Mouse (Mus musculus): ENCODE measurements around the gene Enpp6. TPM values are rescaled to one million over a fixed set of nuclear protein-coding genes. Genes with fewer than 3 reads are reported as not detected.

Enpp6 gene
- total and polyA plus RNA-seq, 2 experiments from 2014 or later, result 5.5 to 7.7 TPM

DNA sequence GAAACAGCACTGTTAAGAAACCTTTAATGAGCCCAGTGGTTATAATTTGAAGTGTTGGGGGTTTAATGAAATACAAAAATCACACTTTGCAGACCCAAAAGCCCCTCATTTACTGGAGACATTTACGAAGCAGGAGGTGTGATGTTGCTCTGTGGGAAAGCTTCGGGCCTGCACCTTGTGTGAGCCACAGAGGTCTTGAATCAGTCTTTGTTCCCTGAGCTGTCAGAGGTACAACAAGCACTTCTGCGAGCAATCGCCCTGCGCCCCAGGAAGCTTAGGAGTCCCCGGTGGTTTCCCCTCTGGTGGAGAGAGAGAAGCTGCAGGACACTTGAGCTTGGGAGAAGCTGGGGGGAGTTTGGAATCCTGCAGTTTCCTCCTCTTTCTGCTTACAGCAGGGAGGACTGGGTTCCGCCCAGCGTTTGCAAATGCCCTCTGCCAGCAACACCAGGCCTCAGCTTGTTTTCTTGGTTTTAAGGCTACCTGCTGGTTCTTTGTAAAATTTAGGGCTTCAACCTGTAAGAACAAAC lies 23.0 kb upstream of the Enpp6 start:
- no peak overlapping the region for H3K4me3 ChIP-seq (ENCODE audit: low read depth, low read length)
- no peak for ATAC-seq (ENCODE audit: insufficient read depth, low read depth)
- H3K36me3 ChIP-seq (replicated peaks; ENCODE audit: control insufficient read depth, insufficient read depth, low read length), result no peaks in the 10 kb centered on the region
- no peak for TF ChIP-seq CTCF (IDR thresholded peaks at IDR 0.05; ENCODE audit: low read depth)
- no peak for TF ChIP-seq EP300 (IDR thresholded peaks at IDR 0.05; ENCODE audit: low read depth)
- H3K27me3 ChIP-seq (ENCODE audit: control insufficient read depth, insufficient read depth, low read length), result no peaks in the 10 kb centered on the region
- WGBS, result 51% methylated on average over 8 of the region's 8 CpGs
- no peaks in the 10 kb centered on the region for H3K4me1 ChIP-seq (ENCODE audit: control insufficient read depth, insufficient read depth)
- no peak overlapping the region for H3K4me2 ChIP-seq (ENCODE audit: low read depth, low read length)
- H3K9me3 ChIP-seq (replicated peaks; ENCODE audit: control insufficient read depth, low read length), result no peaks in the 10 kb centered on the region
- no peak for DNase-seq (ENCODE audit: low spot score)
- H3K27ac ChIP-seq (ENCODE audit: low read depth), result no peak overlapping the region
- H3K9ac ChIP-seq (replicated peaks; ENCODE audit: low read depth, low read length), result no peak overlapping the region

- TF ChIP-seq EP300 (IDR thresholded peaks at IDR 0.05; ENCODE audit: low read depth) (no peak), CTCF (IDR thresholded peaks at IDR 0.05; ENCODE audit: low read depth) (no peak)
- 49% methylated on average over 14 of the region's 14 CpGs for WGBS
- H3K9ac ChIP-seq (replicated peaks; ENCODE audit: low read depth, low read length), result no peak overlapping the region
- no peak overlapping the region for H3K4me2 ChIP-seq (ENCODE audit: low read depth, low read length)
- H3K9me3 ChIP-seq (replicated peaks; ENCODE audit: control insufficient read depth, low read length), result no peaks in the 10 kb centered on the region
- ATAC-seq (ENCODE audit: insufficient read depth, low read depth) (no peak), DNase-seq (ENCODE audit: low spot score) (no peak)
- H3K4me1 ChIP-seq (ENCODE audit: control insufficient read depth, insufficient read depth), result no peaks in the 10 kb centered on the region
- no peaks in the 10 kb centered on the region for H3K27me3 ChIP-seq (ENCODE audit: control insufficient read depth, insufficient read depth, low read length)
- H3K27ac ChIP-seq (ENCODE audit: low read depth), result no peak overlapping the region
- H3K4me3 ChIP-seq (ENCODE audit: low read depth, low read length), result no peak overlapping the region
- H3K36me3 ChIP-seq (replicated peaks; ENCODE audit: control insufficient read depth, insufficient read depth, low read length), result no peaks in the 10 kb centered on the region
Measured at GRCm38 (mm10) chr8:46965812-46966211, 20.9 kb upstream of the Enpp6 start.

- no peak overlapping the region for H3K4me3 ChIP-seq (ENCODE audit: low read depth, low read length)
- no peaks in the 10 kb centered on the region for H3K4me1 ChIP-seq (ENCODE audit: control insufficient read depth, insufficient read depth)
- DNase-seq (ENCODE audit: low spot score) (no peak), ATAC-seq (ENCODE audit: insufficient read depth, low read depth) (no peak)
- H3K27ac ChIP-seq (ENCODE audit: low read depth), result no peak overlapping the region
- WGBS, result 84% methylated on average over 3 of the region's 3 CpGs
- H3K4me2 ChIP-seq (ENCODE audit: low read depth, low read length), result no peak overlapping the region
- H3K9ac ChIP-seq (replicated peaks; ENCODE audit: low read depth, low read length), result no peak overlapping the region
- H3K9me3 ChIP-seq (replicated peaks; ENCODE audit: control insufficient read depth, low read length), result peaks cover 2% of the 10 kb centered on the region; the same call in 1 of the 2 replicates
- TF ChIP-seq EP300 (IDR thresholded peaks at IDR 0.05; ENCODE audit: low read depth) (no peak), CTCF (IDR thresholded peaks at IDR 0.05; ENCODE audit: low read depth) (no peak)
- no peaks in the 10 kb centered on the region for H3K27me3 ChIP-seq (ENCODE audit: control insufficient read depth, insufficient read depth, low read length)
- no peaks in the 10 kb centered on the region for H3K36me3 ChIP-seq (replicated peaks; ENCODE audit: control insufficient read depth, insufficient read depth, low read length)
Measured at GRCm38 (mm10) chr8:46968721-46969120, 18.0 kb upstream of the Enpp6 start.

GRCm38 (mm10) chr8:46969386-46969785 lies 17.3 kb upstream of the Enpp6 start:
- WGBS, result 58% methylated on average over 2 of the region's 2 CpGs
- H3K4me1 ChIP-seq (ENCODE audit: control insufficient read depth, insufficient read depth), result no peaks in the 10 kb centered on the region
- H3K9ac ChIP-seq (replicated peaks; ENCODE audit: low read depth, low read length), result no peak overlapping the region
- ATAC-seq (ENCODE audit: insufficient read depth, low read depth), result no peak
- no peaks in the 10 kb centered on the region for H3K36me3 ChIP-seq (replicated peaks; ENCODE audit: control insufficient read depth, insufficient read depth, low read length)
- no peak for TF ChIP-seq EP300 (IDR thresholded peaks at IDR 0.05; ENCODE audit: low read depth)
- TF ChIP-seq CTCF (IDR thresholded peaks at IDR 0.05; ENCODE audit: low read depth), result peak; percentile 33
- peaks cover 4% of the 10 kb centered on the region; the same call in 1 of the 2 replicates for H3K9me3 ChIP-seq (replicated peaks; ENCODE audit: control insufficient read depth, low read length)
- H3K27ac ChIP-seq (ENCODE audit: low read depth), result no peak overlapping the region
- no peak overlapping the region for H3K4me2 ChIP-seq (ENCODE audit: low read depth, low read length)
- no peak for DNase-seq (ENCODE audit: low spot score)
- H3K4me3 ChIP-seq (ENCODE audit: low read depth, low read length), result no peak overlapping the region
- H3K27me3 ChIP-seq (ENCODE audit: control insufficient read depth, insufficient read depth, low read length), result no peaks in the 10 kb centered on the region

- no peak for DNase-seq (ENCODE audit: low spot score)
- WGBS, result 83% methylated on average over 4 of the region's 4 CpGs
- H3K4me2 ChIP-seq (ENCODE audit: low read depth, low read length), result no peak overlapping the region
- H3K9ac ChIP-seq (replicated peaks; ENCODE audit: low read depth, low read length), result no peak overlapping the region
- ATAC-seq (ENCODE audit: insufficient read depth, low read depth), result no peak
- H3K9me3 ChIP-seq (replicated peaks; ENCODE audit: control insufficient read depth, low read length), result peaks cover 4% of the 10 kb centered on the region; the same call in 1 of the 2 replicates
- no peak overlapping the region for H3K4me3 ChIP-seq (ENCODE audit: low read depth, low read length)
- H3K27me3 ChIP-seq (ENCODE audit: control insufficient read depth, insufficient read depth, low read length), result no peaks in the 10 kb centered on the region
- no peaks in the 10 kb centered on the region for H3K36me3 ChIP-seq (replicated peaks; ENCODE audit: control insufficient read depth, insufficient read depth, low read length)
- H3K27ac ChIP-seq (ENCODE audit: low read depth), result no peak overlapping the region
- TF ChIP-seq EP300 (IDR thresholded peaks at IDR 0.05; ENCODE audit: low read depth) (no peak), CTCF (IDR thresholded peaks at IDR 0.05; ENCODE audit: low read depth) (no peak)
- no peaks in the 10 kb centered on the region for H3K4me1 ChIP-seq (ENCODE audit: control insufficient read depth, insufficient read depth)
Measured at GRCm38 (mm10) chr8:46977376-46977775, 9.3 kb upstream of the Enpp6 start.

GRCm38 (mm10) chr8:46982166-46982565 lies 4.5 kb upstream of the Enpp6 start:
- Histone ChIP-seq H3K27ac (ENCODE audit: low read depth) (peak overlapping the region; percentile 44), H3K27me3 (ENCODE audit: control insufficient read depth, insufficient read depth, low read length) (no peaks in the 10 kb centered on the region), H3K4me3 (ENCODE audit: low read depth, low read length) (no peak overlapping the region), H3K36me3 (replicated peaks; ENCODE audit: control insufficient read depth, insufficient read depth, low read length) (no peaks in the 10 kb centered on the region), H3K9me3 (replicated peaks; ENCODE audit: control insufficient read depth, low read length) (no peaks in the 10 kb centered on the region), H3K4me2 (ENCODE audit: low read depth, low read length) (no peak overlapping the region), H3K4me1 (ENCODE audit: control insufficient read depth, insufficient read depth) (no peaks in the 10 kb centered on the region), H3K9ac (replicated peaks; ENCODE audit: low read depth, low read length) (no peak overlapping the region)
- whole genome bisulfite sequencing, result 62% methylated on average over 6 of the region's 6 CpGs
- DNase-seq (ENCODE audit: low spot score), result no peak
- TF ChIP-seq CTCF (IDR thresholded peaks at IDR 0.05; ENCODE audit: low read depth) (no peak), EP300 (IDR thresholded peaks at IDR 0.05; ENCODE audit: low read depth) (no peak)
- ATAC-seq (ENCODE audit: insufficient read depth, low read depth), result no peak

Data from heart, postnatal 0 days (tissue).